ENCODE assay signal across 17 mouse cellular contexts in genomic region chr9:114515364-114515763, GRCm38 (mm10). TPM values are rescaled to one million over a fixed set of nuclear protein-coding genes. Genes with fewer than 3 reads are reported as not detected.
DNase-seq lines count a peak whose midpoint lies in the region; ATAC-seq and TF ChIP-seq lines count a peak whose summit lies in the region.
"Had no signal": no experiment of that assay in that cellular context is flagged by ENCODE, and none has a peak within 500 bp of the region (broad histone marks: within the 10 kb centered on the region; RNA-seq: fewer than 3 reads in every experiment).

TSS of gene C130032M10Rik (plus strand) at chr9:114515697.

- TF ChIP-seq CTCF in lung, adult 2 months (IDR thresholded peaks at IDR 0.05; ENCODE audit: insufficient read depth, low read length) = no peak

- H3K36me3 ChIP-seq in heart, embryonic 11.5 days (ENCODE audit: control insufficient read depth, insufficient read depth, low read length) = peaks cover 20% of the 10 kb centered on the region
- H3K36me3 ChIP-seq in lung, embryonic 15.5 days = peaks cover 40% of the 10 kb centered on the region
- H3K36me3 ChIP-seq in limb, embryonic 14.5 days (ENCODE audit: control insufficient read depth, insufficient read depth, low read length) = peaks cover 16% of the 10 kb centered on the region
- H3K36me3 ChIP-seq in hindbrain, embryonic 14.5 days (replicated peaks; ENCODE audit: control insufficient read depth, insufficient read depth) = peaks cover 17% of the 10 kb centered on the region

- DNase-seq in heart, adult 9 months (ENCODE audit: low spot score in 2 of 2) = no peak
- no peak for DNase-seq in lung, adult 2 months
- DNase-seq in R1 (ENCODE audit: low read depth, low spot score) = peak; percentile 75
- no peak for DNase-seq in limb, embryonic 14.5 days (ENCODE audit: low spot score)
- DNase-seq in hindbrain, embryonic 14.5 days (ENCODE audit: low spot score) = no peak
- DNase-seq: cerebellum, adult 2 months; gastrocnemius, postnatal 10 days; kidney, adult 2 months; right cerebral cortex, postnatal 4 days; thymus, postnatal 4 days had no signal

- peak within 1 kb of the TSS; percentile 7; the same call in 1 of the 2 replicates for H3K9ac ChIP-seq in heart, embryonic 11.5 days (ENCODE audit: low read depth, low read length)
- no peak within 1 kb of the TSS for H3K9ac ChIP-seq in lung, embryonic 15.5 days
- no peak within 1 kb of the TSS for H3K9ac ChIP-seq in limb, embryonic 14.5 days (ENCODE audit: low read depth, low read length, severe bottlenecking)
- no peak within 1 kb of the TSS for H3K9ac ChIP-seq in hindbrain, embryonic 14.5 days
- H3K9ac ChIP-seq: hindbrain, embryonic 13.5 days; midbrain, embryonic 13.5 days had no signal

- H3K9me3 ChIP-seq in heart, embryonic 11.5 days (replicated peaks; ENCODE audit: control insufficient read depth, low read length) = peaks cover 7% of the 10 kb centered on the region
- peaks cover 18% of the 10 kb centered on the region for H3K9me3 ChIP-seq in lung, embryonic 15.5 days
- H3K9me3 ChIP-seq in limb, embryonic 14.5 days (ENCODE audit: control insufficient read depth, low read length) = peaks cover 15% of the 10 kb centered on the region
- peaks cover 32% of the 10 kb centered on the region for H3K9me3 ChIP-seq in hindbrain, embryonic 14.5 days (ENCODE audit: control insufficient read depth, low read length)

- peak within 1 kb of the TSS; percentile 33 for H3K4me2 ChIP-seq in heart, embryonic 11.5 days
- H3K4me2 ChIP-seq in lung, embryonic 15.5 days = no peak within 1 kb of the TSS
- H3K4me2 ChIP-seq in limb, embryonic 14.5 days (replicated peaks; ENCODE audit: low read depth, low read length, severe bottlenecking) = no peak within 1 kb of the TSS
- no peak within 1 kb of the TSS for H3K4me2 ChIP-seq in hindbrain, embryonic 14.5 days (replicated peaks)
- H3K4me2 ChIP-seq: hindbrain, embryonic 13.5 days; midbrain, embryonic 13.5 days had no signal

- no peak for TF ChIP-seq POLR2A in lung, adult 2 months (IDR thresholded peaks at IDR 0.05; ENCODE audit: borderline replicate concordance, extremely low read depth, low read depth, low read length)
- TF ChIP-seq POLR2A in limb, embryonic 14.5 days (IDR thresholded peaks at IDR 0.05; ENCODE audit: borderline replicate concordance, extremely low read depth, insufficient read depth, insufficient read length) = no peak

- 54% methylated on average over 11 of the region's 11 CpGs for WGBS in heart, embryonic 11.5 days (ENCODE audit: insufficient replicate concordance)
- 62% methylated on average over 11 of the region's 11 CpGs for WGBS in lung, embryonic 15.5 days
- WGBS in lung, adult 2 months = 32% methylated on average over 11 of the region's 11 CpGs
- 72% methylated on average over 11 of the region's 11 CpGs for WGBS in limb, embryonic 14.5 days
- 83% methylated on average over 11 of the region's 11 CpGs for WGBS in hindbrain, embryonic 14.5 days

- ATAC-seq in heart, embryonic 11.5 days (replicated peaks; ENCODE audit: insufficient number of reproducible peaks, low FRiP score, low TSS enrichment) = no peak
- no peak for ATAC-seq in lung, embryonic 15.5 days (ENCODE audit: borderline replicate concordance, extremely low read depth, low FRiP score, low TSS enrichment)
- peak; percentile 23; the same call in 1 of the 2 replicates for ATAC-seq in limb, embryonic 14.5 days (ENCODE audit: low FRiP score, low read depth)
- ATAC-seq in hindbrain, embryonic 14.5 days (ENCODE audit: low FRiP score) = no peak
- ATAC-seq: forebrain, embryonic 16.5 days; midbrain, embryonic 13.5 days had no signal

- H3K27me3 ChIP-seq in heart, embryonic 11.5 days (ENCODE audit: control insufficient read depth, insufficient read depth, low read length) = no peaks in the 10 kb centered on the region
- no peaks in the 10 kb centered on the region for H3K27me3 ChIP-seq in lung, embryonic 15.5 days
- H3K27me3 ChIP-seq in limb, embryonic 14.5 days (ENCODE audit: control insufficient read depth, insufficient read depth, low read length) = no peaks in the 10 kb centered on the region
- no peaks in the 10 kb centered on the region for H3K27me3 ChIP-seq in hindbrain, embryonic 14.5 days (ENCODE audit: control insufficient read depth, insufficient read depth, low read length)
- H3K27me3 ChIP-seq: hindbrain, embryonic 13.5 days; midbrain, embryonic 13.5 days had no signal

- H3K27ac ChIP-seq in heart, embryonic 11.5 days (ENCODE audit: low read depth, low read length) = 0 out of 2 replicates have a peak within 1 kb of the TSS, but pooled peaks have one; percentile 19
- peak within 1 kb of the TSS; percentile 39; the same call in 1 of the 2 replicates for H3K27ac ChIP-seq in lung, embryonic 15.5 days
- peak within 1 kb of the TSS; percentile 41; the same call in 1 of the 2 replicates for H3K27ac ChIP-seq in limb, embryonic 14.5 days (replicated peaks; ENCODE audit: low read depth, low read length)
- H3K27ac ChIP-seq in hindbrain, embryonic 14.5 days = no peak within 1 kb of the TSS
- H3K27ac ChIP-seq: hindbrain, embryonic 13.5 days; midbrain, embryonic 13.5 days had no signal

- H3K4me1 ChIP-seq in heart, embryonic 11.5 days (ENCODE audit: control insufficient read depth, insufficient read depth, low read length) = peaks cover 11% of the 10 kb centered on the region
- H3K4me1 ChIP-seq in lung, embryonic 15.5 days = peaks cover 16% of the 10 kb centered on the region
- 0 out of 2 replicates have a peak, but pooled peaks cover 3% of the 10 kb centered on the region for H3K4me1 ChIP-seq in lung, adult 2 months (ENCODE audit: control insufficient read depth, insufficient read depth, low read length)
- H3K4me1 ChIP-seq in limb, embryonic 14.5 days (ENCODE audit: control insufficient read depth, insufficient read depth, low read length) = no peaks in the 10 kb centered on the region
- no peaks in the 10 kb centered on the region for H3K4me1 ChIP-seq in hindbrain, embryonic 14.5 days (replicated peaks; ENCODE audit: control insufficient read depth, insufficient read depth, low read length)
- H3K4me1 ChIP-seq: hindbrain, embryonic 13.5 days; midbrain, embryonic 13.5 days had no signal

- no peak within 1 kb of the TSS for H3K4me3 ChIP-seq in heart, embryonic 11.5 days (ENCODE audit: low read depth, low read length)
- H3K4me3 ChIP-seq in lung, embryonic 15.5 days = no peak within 1 kb of the TSS
- H3K4me3 ChIP-seq in lung, adult 2 months (replicated peaks; ENCODE audit: extremely low read depth, low read depth, low read length) = no peak within 1 kb of the TSS
- H3K4me3 ChIP-seq in limb, embryonic 14.5 days (replicated peaks; ENCODE audit: low read length) = no peak within 1 kb of the TSS
- H3K4me3 ChIP-seq in hindbrain, embryonic 14.5 days (replicated peaks; ENCODE audit: low read length) = no peak within 1 kb of the TSS
- H3K4me3 ChIP-seq: hindbrain, embryonic 13.5 days; midbrain, embryonic 13.5 days had no signal

RNA-seq across cellular contexts. Expression of gene C130032M10Rik, which starts in this region (rescaled TPM):
- polyA plus RNA-seq in heart, embryonic 11.5 days (2014; fragmentation: Nextera tagmentation; extraction: Ambion mirVana) = 0.54 and 0.90 TPM in 2 replicates
- polyA plus RNA-seq in lung, embryonic 15.5 days (2015; fragmentation: Nextera tagmentation; extraction: Ambion mirVana) = 0.23 TPM in 1 of 2 replicates, not detected in the other
- not detected in 2 replicates for polyA plus RNA-seq in lung, adult 2 months (2012; rRNA removed)
- polyA plus RNA-seq in limb, embryonic 14.5 days (2012; rRNA removed) = 1.9 and 2.0 TPM in 2 replicates
- polyA plus RNA-seq in limb, embryonic 14.5 days (2014; fragmentation: Nextera tagmentation; extraction: Ambion mirVana) = 1.3 and 3.4 TPM in 2 replicates
- not detected in 2 replicates for polyA plus RNA-seq in hindbrain, embryonic 14.5 days (2014; fragmentation: Nextera tagmentation; extraction: Ambion mirVana)
- polyA plus RNA-seq: cerebellum, adult 2 months; embryonic facial prominence, embryonic 11.5 days; forebrain, embryonic 16.5 days; kidney, adult 2 months; liver, embryonic 16.5 days; midbrain, embryonic 13.5 days had no signal
